Mouse (Mus musculus): ENCODE measurements around the gene Adam19.
A peak's percentile ranks its signal among the peaks of the same experiment; 100 is the strongest.

Adam19 gene

GRCm38 (mm10) chr11:46109206-46109605 is 53.4 kb downstream of the Adam19 start:
- no peak for DNase-seq

GRCm38 (mm10) chr11:46110156-46110944 is 54.6 kb downstream of the Adam19 start:
- no peak for DNase-seq

DNA sequence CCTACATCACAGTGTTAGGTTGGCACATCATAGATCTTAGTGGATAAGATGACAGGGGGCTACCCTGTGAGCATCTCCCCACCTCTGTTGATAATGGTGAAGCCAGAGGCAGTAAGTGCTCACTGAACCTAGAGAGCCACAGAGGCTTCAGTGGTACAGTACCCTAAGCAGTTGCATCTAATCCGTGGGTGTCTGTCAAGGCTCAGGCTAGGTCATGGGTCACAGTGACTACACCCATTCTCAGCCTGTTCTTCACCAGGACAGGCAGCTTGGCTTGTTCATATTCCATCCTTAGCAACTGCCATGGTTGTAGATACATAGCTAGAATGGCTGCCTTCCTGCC is 55.1 kb downstream of the Adam19 start:
- no peak for DNase-seq

GRCm38 (mm10) chr11:46113211-46113610 is 57.4 kb downstream of the Adam19 start:
- DNase-seq, result no peak

- DNase-seq, result no peak
Observed at GRCm38 (mm10) chr11:46114221-46114620, 58.4 kb downstream of the Adam19 start.

DNA sequence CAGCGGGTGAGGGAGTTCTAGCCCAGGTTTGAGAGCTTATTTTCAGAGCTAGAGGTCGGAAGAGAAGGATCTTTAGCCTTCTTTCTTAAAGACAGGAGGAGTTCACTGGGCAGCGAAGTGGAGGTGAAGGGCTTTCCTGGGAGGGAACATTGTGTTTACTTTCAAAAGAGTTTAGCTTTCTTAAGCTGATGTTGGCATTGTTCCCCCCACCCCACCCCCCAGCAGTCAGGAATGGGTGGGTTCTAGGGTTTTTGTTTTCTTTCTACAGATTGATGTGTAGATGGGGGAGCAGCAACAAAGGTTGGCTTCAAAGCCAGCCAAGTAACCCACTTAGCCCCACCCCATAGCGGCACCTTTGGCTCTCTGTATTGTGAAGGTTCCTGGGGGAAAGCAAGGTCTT is 59.2 kb downstream of the Adam19 start:
- DNase-seq, result no peak

DNA sequence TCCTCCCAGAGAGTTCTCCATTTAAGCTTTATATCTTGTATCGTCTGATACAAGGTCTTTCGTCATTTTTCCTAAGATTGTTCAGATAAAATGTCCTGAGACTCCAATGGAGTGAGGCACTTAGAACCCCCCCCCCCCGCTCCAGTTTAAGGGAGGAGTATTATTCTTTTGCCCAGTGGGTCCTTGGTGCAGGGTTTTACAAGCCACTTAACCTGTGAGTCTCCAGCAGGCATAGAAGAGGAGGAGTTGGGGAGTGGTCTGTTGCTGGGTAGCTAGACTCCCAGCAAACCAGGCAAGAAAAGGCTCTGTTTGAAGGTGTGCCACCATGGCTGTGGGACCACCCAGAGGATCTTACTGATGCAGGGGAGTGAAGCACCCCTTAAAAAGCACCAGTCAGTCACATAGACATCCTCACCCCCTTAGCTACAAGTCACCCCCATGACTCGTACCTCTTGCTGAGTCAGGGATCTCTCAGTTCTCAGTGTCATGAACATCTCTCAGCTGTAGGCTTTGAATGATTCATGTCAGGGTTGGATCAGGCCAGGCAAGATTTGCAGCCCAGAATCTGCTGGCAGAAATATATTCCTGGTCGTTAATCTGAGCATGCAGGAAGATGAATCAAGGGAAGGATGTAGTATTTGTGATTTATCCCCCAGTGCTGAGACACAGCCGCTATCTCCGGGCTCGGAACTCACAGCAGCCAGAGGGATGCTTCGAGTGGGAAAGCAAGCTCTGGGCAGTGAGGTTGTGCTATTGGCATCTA is 59.8 kb downstream of the Adam19 start:
- peak in 1 of 2 experiments; percentile 43 for DNase-seq

DNA sequence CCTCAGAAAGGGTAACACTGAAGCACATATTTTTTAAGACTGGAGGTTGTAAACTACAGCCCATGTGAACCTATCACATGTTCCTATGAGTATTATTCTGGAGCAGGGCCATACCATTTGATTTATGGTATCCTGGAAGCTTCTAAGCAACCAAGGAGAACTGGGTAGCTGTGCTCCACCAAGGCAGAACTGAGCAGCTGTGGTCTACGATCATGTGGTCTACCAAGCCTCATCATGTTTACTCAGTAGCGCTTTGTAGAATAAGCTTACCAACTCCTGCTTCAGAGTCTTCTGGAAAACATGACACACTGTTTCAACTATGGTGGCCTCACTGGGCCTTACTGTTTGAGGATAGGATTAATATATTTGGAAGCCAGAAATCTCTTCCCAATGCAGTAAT is 60.7 kb downstream of the Adam19 start:
- no peak for DNase-seq

DNA sequence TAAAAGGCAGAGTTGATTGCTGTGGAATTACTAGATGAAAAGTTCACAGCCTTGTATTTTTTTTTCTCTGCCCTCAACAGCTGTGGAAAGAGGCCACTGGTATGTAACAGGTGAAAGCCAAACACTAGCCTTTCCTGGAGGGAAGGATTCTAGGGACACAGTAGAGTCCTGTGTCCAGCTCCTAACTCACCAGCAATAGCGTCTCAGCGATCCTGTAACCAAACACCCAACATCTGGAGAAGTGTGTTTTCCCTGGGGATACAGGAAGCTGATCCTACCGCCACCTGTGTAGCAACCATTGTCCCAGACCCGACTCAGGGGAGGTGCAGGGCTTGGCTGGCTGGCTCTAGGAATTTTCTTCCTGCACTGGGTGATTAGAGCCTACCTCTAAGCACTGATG is 63.8 kb downstream of the Adam19 start:
- DNase-seq, result no peak

DNA sequence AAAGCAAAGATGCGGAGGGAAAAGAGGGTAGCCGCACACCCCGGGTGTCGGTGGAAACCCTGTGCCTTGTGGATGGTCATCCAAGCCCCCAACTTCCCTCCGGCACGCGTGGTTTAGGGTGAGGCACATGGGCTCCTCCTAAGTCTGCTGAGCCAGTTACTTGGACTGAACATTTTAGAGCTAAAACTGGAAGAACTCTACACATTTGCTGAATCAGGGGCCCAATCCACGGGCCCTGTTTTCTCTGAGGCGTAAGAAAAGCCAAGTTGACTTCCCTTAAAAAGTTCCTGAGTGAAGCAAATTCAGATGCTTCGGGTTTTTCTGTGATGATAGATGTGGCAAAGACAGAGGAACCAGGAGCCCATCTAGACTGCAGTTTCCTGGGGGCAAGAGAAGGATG is 64.3 kb downstream of the Adam19 start:
- no peak for DNase-seq

- DNase-seq, result no peak
Observed at GRCm38 (mm10) chr11:46121666-46122065, 65.9 kb downstream of the Adam19 start.

DNA sequence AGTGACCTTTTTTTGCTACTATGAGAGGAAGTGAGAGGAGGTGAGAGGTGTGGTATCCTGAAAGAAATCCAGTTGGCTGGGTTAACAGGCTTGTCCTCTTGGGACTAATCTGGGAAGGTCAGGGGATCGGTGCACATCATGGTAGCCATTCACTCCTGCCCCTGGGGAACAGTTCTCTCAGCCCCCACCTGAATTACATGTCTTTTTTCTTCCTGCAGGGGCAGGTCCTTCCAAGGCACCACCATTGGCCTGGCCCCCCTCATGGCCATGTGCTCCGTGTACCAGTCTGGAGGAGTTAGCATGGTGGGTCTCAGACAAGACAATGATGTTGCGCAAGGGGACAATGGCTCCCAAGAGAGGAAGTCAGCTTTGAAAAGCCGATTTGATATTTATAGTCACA is 67.1 kb downstream of the Adam19 start:
- DNase-seq, result no peak

DNA sequence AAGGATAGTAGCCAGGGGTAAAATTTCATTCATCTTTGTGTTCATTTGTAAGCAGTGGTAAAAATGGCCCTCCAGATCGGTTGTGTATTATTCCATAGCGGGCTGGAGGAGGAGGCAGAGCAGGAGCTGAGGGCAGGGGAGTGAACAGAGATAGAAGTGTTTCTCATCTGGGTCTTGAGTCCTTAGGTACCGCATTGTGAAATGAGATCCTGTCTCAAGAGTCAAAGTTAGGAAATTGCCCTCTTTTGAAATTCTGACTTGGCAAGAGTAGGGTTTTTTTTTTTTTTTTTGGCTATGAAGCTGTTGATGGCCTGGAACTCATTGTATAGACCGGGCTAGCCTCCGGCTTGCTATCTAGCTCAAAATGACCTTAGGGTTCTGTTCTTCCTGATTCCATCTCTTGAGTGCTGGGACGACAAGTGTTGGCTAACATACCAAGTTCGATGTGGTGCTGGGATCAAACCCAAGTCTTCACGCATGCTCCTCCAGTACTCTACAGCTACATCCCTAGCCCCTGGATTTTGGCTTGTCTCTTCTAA is 67.6 kb downstream of the Adam19 start:
- no peak for DNase-seq

GRCm38 (mm10) chr11:46125093-46125834 is 69.5 kb downstream of the Adam19 start:
- no peak for DNase-seq

- DNase-seq, result no peak
Observed at GRCm38 (mm10) chr11:46125835-46126229, 70.0 kb downstream of the Adam19 start.

- no peak for DNase-seq
Observed at GRCm38 (mm10) chr11:46126317-46126716, 70.5 kb downstream of the Adam19 start.

- DNase-seq, result no peak
Observed at GRCm38 (mm10) chr11:46126827-46127410, 71.1 kb downstream of the Adam19 start.

DNA sequence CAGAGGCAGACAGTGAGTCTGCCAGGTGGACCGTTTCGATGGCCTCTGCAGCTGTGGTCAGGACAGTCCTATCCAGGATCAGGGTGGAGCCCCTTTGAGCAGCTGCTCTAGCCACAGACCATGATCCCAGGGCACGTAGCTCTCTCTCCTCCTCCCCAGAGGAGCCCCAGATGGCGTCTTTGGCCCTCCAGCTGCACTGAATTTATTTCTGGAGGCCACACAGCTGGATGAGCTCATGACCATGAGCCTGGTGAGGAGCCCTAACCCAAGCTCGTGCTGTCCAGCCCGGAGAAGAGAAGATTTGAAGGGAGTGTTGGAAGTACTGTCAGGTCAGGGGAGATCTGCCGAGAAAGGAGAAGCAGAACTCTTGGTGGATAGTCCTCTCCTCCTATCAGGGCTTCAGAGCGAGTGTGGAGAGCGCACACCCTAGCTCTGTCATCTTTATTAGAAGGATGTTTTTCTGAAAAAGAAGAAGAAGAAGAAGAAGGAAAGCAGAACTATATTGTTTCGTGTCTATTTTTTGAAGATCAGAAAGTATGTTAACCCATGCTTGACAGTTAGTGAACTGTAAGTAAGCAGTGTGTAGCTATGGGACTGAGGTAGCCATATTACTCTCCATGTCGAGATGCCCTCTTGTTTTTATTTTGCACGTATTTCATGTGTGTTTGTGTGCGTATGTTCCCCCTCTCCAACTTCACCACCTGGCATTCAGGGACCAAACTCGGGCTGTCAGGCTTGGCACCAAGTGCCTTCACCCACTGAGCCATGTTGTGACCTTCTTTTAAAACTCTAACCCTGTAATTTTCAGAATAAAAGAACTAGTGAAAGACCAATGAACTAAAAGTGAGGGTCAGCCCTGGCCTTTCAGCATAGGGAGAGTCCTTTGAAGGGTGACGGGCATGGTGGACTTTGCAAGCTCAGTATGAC is 72.1 kb downstream of the Adam19 start:
- peak; percentile 21 to 59 for DNase-seq

DNA sequence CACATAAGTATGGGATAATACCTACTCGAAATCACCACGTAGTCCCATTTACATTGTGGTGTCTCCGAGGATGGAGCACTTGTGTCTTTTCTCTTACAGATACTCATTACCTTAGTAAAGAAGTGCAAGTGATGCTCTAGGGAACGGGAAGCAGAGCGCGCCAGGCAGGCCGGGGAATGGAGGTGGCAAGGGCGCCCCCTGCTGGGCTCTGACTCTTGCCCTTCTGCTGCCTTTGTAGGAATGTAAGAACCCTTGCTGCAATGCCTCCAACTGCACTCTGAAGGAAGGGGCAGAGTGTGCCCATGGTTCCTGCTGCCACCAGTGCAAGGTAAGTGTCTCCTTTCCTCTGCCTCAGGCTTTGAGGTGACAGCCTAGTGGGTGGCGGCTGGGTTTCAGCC is 72.8 kb downstream of the Adam19 start:
- peak; percentile 71 to 81 for DNase-seq

DNA sequence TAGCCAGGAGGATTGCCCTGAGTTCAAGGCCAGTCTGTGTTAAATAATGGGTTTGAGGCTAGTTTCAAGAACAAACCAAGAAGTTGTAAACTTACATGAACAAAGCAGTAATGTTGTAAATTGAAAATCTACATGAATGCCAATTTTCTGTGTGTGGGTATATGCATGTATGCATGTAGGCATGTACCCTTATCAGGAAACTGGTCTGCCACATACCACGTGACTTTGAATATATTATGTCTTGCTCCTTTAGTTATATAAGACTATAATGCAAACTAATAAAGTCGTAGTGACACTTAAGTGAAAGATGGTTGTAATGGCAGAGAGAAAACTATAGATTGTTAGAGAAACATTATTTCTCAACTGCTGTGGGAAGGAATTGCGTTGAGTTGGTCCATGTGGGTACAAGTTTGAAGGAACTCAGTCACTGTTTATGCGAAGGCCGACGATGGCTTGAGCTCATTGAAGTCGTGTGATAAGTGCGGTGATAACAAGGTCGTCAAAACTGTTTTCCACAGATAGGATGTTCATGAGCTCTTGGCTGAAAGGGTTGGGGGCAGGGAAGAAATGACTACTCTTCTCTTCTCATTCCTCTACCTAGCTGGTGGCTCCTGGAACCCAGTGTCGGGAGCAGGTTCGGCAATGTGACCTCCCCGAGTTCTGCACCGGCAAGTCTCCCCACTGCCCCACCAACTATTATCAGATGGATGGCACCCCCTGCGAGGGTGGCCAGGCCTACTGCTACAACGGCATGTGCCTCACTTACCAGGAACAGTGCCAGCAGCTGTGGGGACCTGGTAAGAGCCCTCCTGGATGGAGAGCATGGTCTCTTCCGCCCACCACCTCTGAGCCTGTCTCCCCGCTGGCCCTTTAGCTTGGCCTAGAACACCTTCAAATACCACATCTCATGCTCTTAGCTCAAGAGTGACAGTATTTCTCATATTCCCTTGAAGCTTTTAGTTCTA is 75.5 kb downstream of the Adam19 start:
- no peak for DNase-seq

DNA sequence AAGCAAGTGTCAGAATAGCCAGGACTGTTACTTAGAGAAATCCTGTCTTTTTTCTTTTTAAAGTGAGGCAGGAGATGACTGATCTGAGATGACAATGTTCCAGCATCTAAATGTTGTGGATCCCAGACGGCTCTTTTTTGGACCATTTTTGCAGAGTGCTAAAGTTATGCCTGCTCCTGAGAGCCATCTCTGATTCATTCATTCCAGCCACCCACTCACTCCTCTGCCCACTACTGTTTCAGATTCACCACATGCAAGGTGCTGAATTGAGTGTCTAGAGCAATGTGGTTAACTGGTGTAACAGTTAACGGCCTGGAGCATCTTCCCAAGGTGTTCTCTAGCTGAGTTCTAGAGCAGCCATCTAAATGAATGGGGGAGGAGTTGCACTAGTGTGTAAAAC is 79.1 kb downstream of the Adam19 start:
- no peak for DNase-seq
